Mouse (Mus musculus) bone marrow macrophage, adult 2 months (primary cell): ENCODE measurements around the gene Cp. TPM values are rescaled to one million over a fixed set of nuclear protein-coding genes. Genes with fewer than 3 reads are reported as not detected.
A peak's percentile ranks its signal among the peaks of the same experiment; 100 is the strongest.

Experiments
- H3K27ac ChIP-seq: 2 replicates; pipeline ENCODE4 v1.5.1; 2012; ENCODE audit warnings: low read depth, low read length; ENCODE audit not compliant: insufficient read depth
- H3K4me1 ChIP-seq: 2 replicates; pipeline ENCODE4 v1.6.1; 2012; ENCODE audit warnings: low read length; ENCODE audit not compliant: control insufficient read depth, insufficient read depth
- H3K4me3 ChIP-seq: 2 replicates; pipeline ENCODE4 v1.5.1; 2012; ENCODE audit warnings: mild to moderate bottlenecking, low read length, moderate library complexity; ENCODE audit not compliant: insufficient read depth
- CTCF ChIP-seq: IDR thresholded peaks from 2 replicates; pipeline ENCODE4 v1.5.1; 2012; ENCODE audit warnings: low read depth, mild to moderate bottlenecking, low read length, moderate library complexity
- POLR2A ChIP-seq: IDR thresholded peaks from 2 replicates; pipeline ENCODE4 v1.6.1; 2012; ENCODE audit warnings: mild to moderate bottlenecking, low read depth, low read length, borderline replicate concordance
- polyA plus RNA-seq: library from polyadenylated mRNA; stranded (reverse); fragments of >200 nt; gene quantifications from 2 replicates; pipeline ENCODE4 v1.2.4, GENCODE M21; 2012; ENCODE audit not compliant: missing spikeins, insufficient read depth, insufficient read length

Cp gene
- polyA plus RNA-seq, 1 experiment, result 33.5 TPM

- Histone ChIP-seq H3K27ac (no peak overlapping the region), H3K4me1 (peaks cover 17% of the 10 kb centered on the region), H3K4me3 (no peak overlapping the region)
- TF ChIP-seq CTCF (no peak), POLR2A (no peak)
These were observed 7.9 kb downstream of the Cp start for GRCm38 (mm10) chr3:19964625-19965188.

- H3K4me3 ChIP-seq, result no peak overlapping the region
- peaks cover 11% of the 10 kb centered on the region for H3K4me1 ChIP-seq
- TF ChIP-seq POLR2A, result no peak
- TF ChIP-seq CTCF, result no peak
- no peak overlapping the region for H3K27ac ChIP-seq
These were observed 8.4 kb downstream of the Cp start for GRCm38 (mm10) chr3:19965239-19965638.

GRCm38 (mm10) chr3:19966072-19966471, 9.2 kb downstream of the Cp start:
- no peak for TF ChIP-seq CTCF
- TF ChIP-seq POLR2A, result no peak
- Histone ChIP-seq H3K4me1 (peaks cover 6% of the 10 kb centered on the region; the same call in 1 of the 2 replicates), H3K27ac (no peak overlapping the region), H3K4me3 (no peak overlapping the region)

GRCm38 (mm10) chr3:19978474-19978873, 21.6 kb downstream of the Cp start:
- H3K27ac ChIP-seq, result no peak overlapping the region
- TF ChIP-seq POLR2A (no peak), CTCF (no peak)
- H3K4me3 ChIP-seq, result no peak overlapping the region
- no peaks in the 10 kb centered on the region for H3K4me1 ChIP-seq

GRCm38 (mm10) chr3:19981156-19981555, 24.3 kb downstream of the Cp start:
- Histone ChIP-seq H3K4me1 (peaks cover 8% of the 10 kb centered on the region), H3K4me3 (no peak overlapping the region), H3K27ac (no peak overlapping the region)
- TF ChIP-seq CTCF, result no peak

GRCm38 (mm10) chr3:19982846-19983245, 26.0 kb downstream of the Cp start:
- H3K4me1 ChIP-seq, result peaks cover 13% of the 10 kb centered on the region
- TF ChIP-seq CTCF (no peak), POLR2A (no peak)
- no peak overlapping the region for H3K27ac ChIP-seq
- H3K4me3 ChIP-seq, result no peak overlapping the region

- no peak overlapping the region for H3K27ac ChIP-seq
These were observed 29.3 kb downstream of the Cp start for GRCm38 (mm10) chr3:19986123-19986522.

GRCm38 (mm10) chr3:19990031-19990430, 33.2 kb downstream of the Cp start:
- peak overlapping the region; percentile 23 for H3K27ac ChIP-seq
- H3K4me3 ChIP-seq, result no peak overlapping the region
- TF ChIP-seq POLR2A, result no peak
- TF ChIP-seq CTCF, result no peak
- peaks cover 14% of the 10 kb centered on the region for H3K4me1 ChIP-seq

More at GRCm38 (mm10) chr3:19986123-19986522, 29.3 kb downstream of the Cp start:
- Histone ChIP-seq H3K4me3 (no peak overlapping the region), H3K4me1 (peaks cover 16% of the 10 kb centered on the region)
- TF ChIP-seq POLR2A, result no peak
- no peak for TF ChIP-seq CTCF

- TF ChIP-seq POLR2A (no peak), CTCF (no peak)
- no peak overlapping the region for H3K4me3 ChIP-seq
- H3K27ac ChIP-seq, result no peak overlapping the region
- peaks cover 5% of the 10 kb centered on the region for H3K4me1 ChIP-seq
These were observed 35.5 kb downstream of the Cp start for GRCm38 (mm10) chr3:19992388-19992787.

- Histone ChIP-seq H3K4me3 (no peak overlapping the region), H3K4me1 (no peaks in the 10 kb centered on the region), H3K27ac (no peak overlapping the region)
- TF ChIP-seq POLR2A (no peak), CTCF (no peak)
These were observed 42.7 kb downstream of the Cp start for GRCm38 (mm10) chr3:19999551-19999950.

GRCm38 (mm10) chr3:20000806-20001205, 44.0 kb downstream of the Cp start:
- TF ChIP-seq CTCF, result no peak
- TF ChIP-seq POLR2A, result no peak
- no peaks in the 10 kb centered on the region for H3K4me1 ChIP-seq
- H3K4me3 ChIP-seq, result no peak overlapping the region
- no peak overlapping the region for H3K27ac ChIP-seq
